Mouse (Mus musculus): ENCODE results near the gene Defb47. TPM values are rescaled to one million over a fixed set of nuclear protein-coding genes. Genes with fewer than 3 reads are reported as not detected.

Defb47 gene
- total RNA-seq (2017) = not detected in 2 replicates

DNA sequence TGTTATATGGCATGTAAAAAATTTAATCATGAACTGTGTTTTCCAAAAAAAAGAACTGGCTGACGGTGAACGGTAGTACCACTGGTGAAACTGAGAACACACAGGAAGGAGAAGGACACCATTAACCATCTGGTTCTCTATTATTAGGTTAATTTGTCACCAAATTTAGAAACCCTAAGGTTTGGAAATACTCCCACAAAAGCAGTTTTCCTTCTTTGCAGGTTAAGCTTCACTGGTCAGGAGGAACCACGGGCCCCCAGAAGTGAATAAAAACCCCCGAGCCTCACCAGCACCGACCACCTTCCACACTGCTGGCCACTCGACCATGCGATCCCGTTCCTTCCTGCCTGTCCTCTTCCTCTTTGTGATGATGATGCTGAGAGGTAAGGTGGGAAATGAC lies at the start of gene Defb47:
Gene Defb47 (plus strand): TSS at position 301 of the 400 bp plus-strand sequence.
- ATAC-seq (replicated peaks; ENCODE audit: low read depth, poor library complexity, severe bottlenecking) = no peak

DNA sequence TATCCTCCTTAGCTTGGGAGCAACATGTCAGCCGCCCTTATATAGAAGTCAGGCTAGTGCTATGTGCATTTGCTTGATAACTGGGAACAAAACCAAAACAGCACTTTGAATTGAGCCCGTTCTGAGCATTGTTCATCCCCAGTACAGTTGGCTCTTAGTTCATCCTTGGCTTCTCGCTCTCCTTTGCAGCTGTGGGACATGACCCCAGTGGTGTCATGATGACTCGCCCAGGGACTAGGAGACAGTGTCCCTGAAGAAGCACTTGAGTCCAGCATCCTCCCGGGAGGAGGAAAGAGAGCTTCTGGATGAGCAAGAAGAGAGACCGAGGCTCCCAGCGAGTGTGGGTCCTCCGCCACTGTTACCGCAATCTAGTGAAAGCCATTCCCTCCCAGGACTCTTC lies 41.8 kb upstream of the Defb47 start:
- ATAC-seq (replicated peaks; ENCODE audit: low read depth, poor library complexity, severe bottlenecking) = no peak

GRCm38 (mm10) chr14:62963632-62964031 lies 34.2 kb upstream of the Defb47 start:
- peak; percentile 56 for ATAC-seq (replicated peaks; ENCODE audit: low read depth, poor library complexity, severe bottlenecking)

GRCm38 (mm10) chr14:62965342-62965741 lies 32.5 kb upstream of the Defb47 start:
- ATAC-seq (replicated peaks; ENCODE audit: low read depth, poor library complexity, severe bottlenecking) = no peak

- ATAC-seq (replicated peaks; ENCODE audit: low read depth, poor library complexity, severe bottlenecking) = 0 out of 2 replicates have a peak, but pooled peaks have one; percentile 11
Observed at GRCm38 (mm10) chr14:62965811-62966520, 31.9 kb upstream of the Defb47 start.

GRCm38 (mm10) chr14:62975046-62975445 lies 22.8 kb upstream of the Defb47 start:
- ATAC-seq (replicated peaks; ENCODE audit: low read depth, poor library complexity, severe bottlenecking) = peak; percentile 40

DNA sequence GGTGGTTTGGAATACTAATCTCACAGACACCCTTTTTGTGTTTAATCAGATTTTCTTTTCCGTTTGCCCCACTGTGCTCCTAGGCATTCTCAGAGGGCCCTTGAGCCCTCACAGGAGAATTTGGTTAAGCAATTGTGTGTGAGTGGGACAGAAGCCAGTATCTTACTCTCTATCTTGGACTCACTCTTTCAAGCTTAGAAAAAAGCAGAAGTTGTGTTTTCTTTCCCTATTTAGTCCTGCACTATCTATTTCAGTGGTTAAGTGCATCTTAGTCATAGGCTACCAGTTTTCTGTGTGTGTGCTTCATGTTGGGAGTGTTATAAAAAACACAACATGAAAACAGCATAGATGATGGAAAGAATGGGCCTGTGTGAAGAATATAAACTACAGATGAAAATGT lies 18.1 kb upstream of the Defb47 start:
- ATAC-seq (replicated peaks; ENCODE audit: low read depth, poor library complexity, severe bottlenecking) = peak; percentile 91

- no peak for ATAC-seq (replicated peaks; ENCODE audit: low read depth, poor library complexity, severe bottlenecking)
Observed at GRCm38 (mm10) chr14:62984410-62984809, 13.5 kb upstream of the Defb47 start, which contains the start of gene Defb48. Gene Defb48 (minus strand): TSS chr14:62984510.

DNA sequence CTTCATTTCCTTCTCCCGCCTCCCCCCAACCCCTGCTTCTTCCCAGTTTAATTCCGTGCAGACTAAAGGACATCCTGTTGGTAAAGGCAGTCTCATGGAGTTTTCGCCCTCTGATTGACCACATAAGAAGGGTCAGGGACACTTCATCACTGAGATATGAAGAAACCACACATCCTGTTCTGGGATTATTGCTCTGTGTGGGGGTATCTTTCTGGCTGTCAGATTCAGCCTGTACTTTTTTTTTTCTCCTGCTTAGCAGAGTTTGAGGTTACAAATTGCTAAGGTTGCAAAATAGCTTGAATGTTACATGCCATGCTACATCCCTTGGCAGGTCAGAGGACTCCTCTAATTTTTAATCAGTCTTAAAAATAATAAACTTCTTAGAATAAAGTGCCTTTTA lies 6.6 kb upstream of the Defb47 start:
- 0 out of 2 replicates have a peak, but pooled peaks have one; percentile 25 for ATAC-seq (replicated peaks; ENCODE audit: low read depth, poor library complexity, severe bottlenecking)

DNA sequence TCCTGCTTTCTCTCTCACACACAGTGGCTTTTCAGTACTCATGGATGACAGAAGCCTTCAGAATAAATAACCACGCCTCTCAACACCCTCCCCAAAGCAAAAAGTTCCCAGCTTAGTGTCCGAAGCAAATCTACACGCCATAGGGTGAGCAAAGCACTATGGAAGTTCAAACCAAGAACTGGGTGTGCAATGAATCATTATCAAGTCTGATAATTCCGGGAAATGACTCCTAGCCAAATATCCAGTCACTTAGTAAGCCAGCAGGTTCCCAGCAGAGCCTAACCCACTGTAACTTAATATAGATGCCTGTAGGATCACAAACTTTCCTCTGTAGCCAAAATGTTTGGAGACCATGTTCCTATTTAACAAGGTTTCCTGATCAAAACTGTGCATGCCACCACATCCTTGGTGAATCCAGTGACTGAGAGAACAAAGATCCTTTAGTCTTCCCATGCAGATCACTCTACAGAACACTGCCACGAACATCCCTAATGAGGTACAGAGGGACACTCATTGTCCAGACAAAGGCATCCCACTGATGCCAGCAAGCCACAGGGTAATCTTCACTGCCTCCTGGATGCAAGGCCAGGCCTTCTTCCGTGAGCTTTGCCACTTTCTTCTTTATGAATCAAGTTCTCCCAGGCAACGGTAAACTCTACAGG lies 5.9 kb upstream of the Defb47 start:
- no peak for ATAC-seq (replicated peaks; ENCODE audit: low read depth, poor library complexity, severe bottlenecking)

GRCm38 (mm10) chr14:62998977-62999376 lies 1.1 kb downstream of the Defb47 start:
- ATAC-seq (replicated peaks; ENCODE audit: low read depth, poor library complexity, severe bottlenecking) = peak; percentile 99

- no peak for ATAC-seq (replicated peaks; ENCODE audit: low read depth, poor library complexity, severe bottlenecking)
Observed at GRCm38 (mm10) chr14:63002588-63002987, 4.7 kb downstream of the Defb47 start.

GRCm38 (mm10) chr14:63011471-63011870 lies 13.6 kb downstream of the Defb47 start, which contains the start of gene Defb43:
Gene Defb43 (plus strand): TSS chr14:63011771.
- no peak for ATAC-seq (replicated peaks; ENCODE audit: low read depth, poor library complexity, severe bottlenecking)

DNA sequence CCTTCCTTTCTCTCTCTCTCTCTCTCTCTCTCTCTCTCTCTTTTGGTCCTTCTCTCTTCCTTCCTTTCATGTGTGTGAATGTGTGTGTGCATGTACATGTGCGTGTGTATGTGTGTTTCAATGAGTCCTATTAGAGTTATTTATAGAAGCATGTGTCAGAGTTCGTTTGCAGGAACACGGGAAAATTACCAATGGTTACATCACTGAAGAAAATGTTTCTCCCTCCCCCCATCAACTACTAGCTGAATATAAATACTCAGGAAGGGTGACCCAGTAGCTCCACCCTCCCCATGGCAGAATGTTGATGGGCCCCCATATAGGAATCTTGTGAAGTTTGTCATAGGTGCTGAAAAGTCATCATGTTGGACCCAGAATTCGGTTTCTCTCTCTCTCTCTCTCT lies 15.2 kb downstream of the Defb47 start:
- no peak for ATAC-seq (replicated peaks; ENCODE audit: low read depth, poor library complexity, severe bottlenecking)

- ATAC-seq (replicated peaks; ENCODE audit: low read depth, poor library complexity, severe bottlenecking) = no peak
Observed at GRCm38 (mm10) chr14:63014667-63015066, 16.8 kb downstream of the Defb47 start.

- no peak for ATAC-seq (replicated peaks; ENCODE audit: low read depth, poor library complexity, severe bottlenecking)
Observed at GRCm38 (mm10) chr14:63020524-63021156, 22.8 kb downstream of the Defb47 start.

DNA sequence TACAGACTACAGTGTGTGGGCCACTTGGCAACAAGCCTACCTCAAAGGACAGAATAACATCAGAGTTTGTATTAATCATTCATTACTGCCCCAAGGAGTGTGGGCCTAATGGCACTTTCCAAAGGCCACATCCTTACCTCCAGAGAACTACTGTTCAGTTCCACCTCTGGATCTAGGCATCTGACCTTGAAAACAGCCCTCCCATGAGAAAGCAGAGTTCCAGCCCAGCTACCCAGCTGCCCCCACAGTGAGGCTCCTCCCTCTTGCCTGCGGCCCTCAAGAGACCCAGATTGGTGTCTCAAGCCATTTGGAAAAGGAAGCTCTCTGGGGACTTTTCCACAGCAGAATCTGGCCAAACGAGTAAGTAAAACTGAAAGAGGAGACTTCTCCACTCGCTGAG lies 48.8 kb downstream of the Defb47 start, which contains the start of gene Defb42:
Gene Defb42 (plus strand): TSS at position 301 of the 400 bp plus-strand sequence.
- no peak for ATAC-seq (replicated peaks; ENCODE audit: low read depth, poor library complexity, severe bottlenecking)

- ATAC-seq (replicated peaks; ENCODE audit: low read depth, poor library complexity, severe bottlenecking) = no peak
Observed at GRCm38 (mm10) chr14:63049910-63050370, 52.1 kb downstream of the Defb47 start, which contains the start of gene Defb30. Gene Defb30 (minus strand): TSS chr14:63049960.

All from common myeloid progenitor, adult 5-6 weeks (primary cell).